Mouse (Mus musculus) CD8-positive naive resting alpha-beta T cell, adult 2 months (primary cell): Measurements from ENCODE around the gene Myo1g.

Experiments used
- DNase-seq, 2 experiments: peaks; one replicate each; pipeline ENCODE4 v3.0.0; 2022; ENCODE audit warnings: low read depth in 2 of 2, low spot score in 2 of 2

Gene Myo1g

DNA sequence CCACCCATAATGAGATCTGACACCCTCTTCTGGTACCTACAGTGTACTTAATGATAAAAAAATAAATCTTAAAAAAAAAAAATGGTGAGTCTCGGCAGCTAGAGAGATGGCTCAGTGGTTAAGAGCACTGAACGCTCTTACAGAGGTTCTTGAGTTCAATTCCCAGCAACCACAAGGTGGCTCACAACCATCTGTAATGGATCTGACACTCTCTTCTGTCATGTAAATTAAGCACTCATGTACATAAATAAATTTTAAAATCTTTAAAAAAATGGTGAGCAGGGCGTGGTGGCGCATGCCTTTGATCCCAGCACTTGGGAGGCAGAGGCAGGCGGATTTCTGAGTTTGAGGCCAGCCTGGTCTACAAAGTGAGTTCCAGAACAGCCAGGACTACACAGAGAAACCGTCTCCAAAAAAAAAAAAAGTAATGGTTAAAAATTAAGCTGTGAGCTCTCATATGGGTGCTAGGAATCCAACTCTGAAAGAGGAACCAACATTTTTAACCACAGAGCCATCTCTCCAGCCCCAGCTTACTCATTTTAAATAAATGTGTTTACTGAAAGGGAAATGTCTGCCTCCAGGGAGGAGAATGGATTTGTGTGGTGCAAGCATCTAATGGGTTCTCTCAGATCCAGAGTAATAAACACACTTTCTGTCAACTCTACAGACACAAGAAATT, 57.5 kb downstream of the Myo1g start:
- no peak for DNase-seq
